Mouse (Mus musculus): Measurements from ENCODE around the gene Akap2.

- TF ChIP-seq CTCF (IDR thresholded peaks at IDR 0.05; ENCODE audit: low read depth) (no peak), EP300 (optimal IDR thresholded peaks at IDR 0.05) (no peak)
These were observed 135.1 kb downstream of the Akap2 start for GRCm38 (mm10) chr4:57852461-57853040.

Data from stomach, postnatal 0 days (tissue).